Mouse (Mus musculus) left cerebral cortex, adult 18-20 months (tissue): ENCODE results near the gene Tbx10. TPM values are rescaled to one million over a fixed set of nuclear protein-coding genes. Genes with fewer than 3 reads are reported as not detected.
A peak's percentile ranks its signal among the peaks of the same experiment; 100 is the strongest.
"Not testable (repeated sequence)": the region's sequence is repeated elsewhere in the genome, so short reads cannot be mapped to it uniquely, and the experiment has no call there.

Experiments
- DNase-seq, 2 experiments: peaks; one replicate each; pipeline ENCODE4 v3.0.0; 2021 to 2022; ENCODE audit warnings: low spot score in 2 of 2, mixed read lengths in 1 of 2
- long read RNA-seq, 2 experiments: library from polyadenylated mRNA; stranded (forward); transcript quantifications; one replicate each; pipeline ENCODE4 v2.0.0; 2021
- total RNA-seq, 2 experiments: library from RNA; stranded (reverse); gene quantifications; 2 replicates each; pipeline ENCODE4 v1.2.3; 2021

Gene Tbx10
- total RNA-seq = not detected
- long read RNA-seq, experiment 1 = 0 reads
- long read RNA-seq, experiment 2 = 0 reads

DNA sequence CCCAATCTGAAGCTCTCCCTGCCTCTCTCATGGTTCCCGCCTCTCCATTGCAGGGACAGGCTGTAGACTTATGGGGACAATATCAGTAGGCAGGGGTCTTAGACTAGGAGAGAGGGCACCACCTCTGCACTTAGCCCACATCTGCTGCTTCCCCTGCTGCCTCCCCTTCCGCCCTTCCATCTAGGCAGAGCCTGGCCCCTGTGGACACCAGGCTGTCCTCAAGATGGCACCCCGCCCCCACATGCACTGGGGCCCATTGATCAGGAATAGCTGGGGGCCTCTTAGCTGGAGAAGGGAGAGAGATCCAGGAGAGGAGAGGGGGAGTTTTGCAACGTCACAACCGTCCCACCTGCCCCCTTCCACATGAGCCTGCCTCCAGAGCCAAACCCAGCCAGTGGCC, at the start of gene Tbx10:
TSS of gene Tbx10 (plus strand) at position 337 of the 400 bp plus-strand sequence.
- DNase-seq = no peak

DNA sequence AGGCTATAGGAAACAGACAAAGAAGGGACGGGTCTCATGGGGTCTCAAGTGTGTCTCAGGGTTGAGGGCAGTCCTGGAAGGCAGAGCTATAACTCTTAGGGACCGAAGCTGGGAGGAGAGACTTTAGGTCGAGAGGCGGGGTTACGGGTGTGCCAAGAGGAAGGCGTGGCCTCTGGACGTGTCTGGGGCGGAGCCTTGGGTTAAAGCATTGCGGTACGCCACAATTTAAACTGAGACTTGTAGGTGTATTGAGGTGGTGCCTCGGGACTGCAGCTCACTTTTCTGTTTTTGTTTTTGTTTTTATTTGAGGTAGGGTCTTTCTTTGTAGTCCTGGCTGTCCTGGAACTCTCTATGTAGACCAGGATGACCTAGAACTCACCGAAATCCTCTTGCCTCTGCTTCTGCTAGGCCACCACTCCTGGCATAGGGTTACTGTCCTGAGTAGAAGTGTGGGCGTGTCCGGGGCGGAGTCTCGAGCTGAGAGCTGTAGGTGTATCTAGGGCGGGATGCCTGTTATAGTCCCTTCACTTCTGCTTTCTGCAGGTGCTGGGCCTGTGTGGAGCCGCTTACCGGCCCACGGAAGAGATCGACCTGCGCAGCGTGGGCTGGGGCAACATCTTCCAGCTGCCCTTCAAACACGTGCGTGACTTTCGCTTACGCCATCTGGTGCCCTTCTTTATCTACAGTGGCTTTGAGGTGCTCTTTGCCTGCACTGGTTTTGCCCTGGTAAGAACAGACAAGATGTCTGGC, 49.4 kb upstream of the Tbx10 start:
- DNase-seq = no peak

DNA sequence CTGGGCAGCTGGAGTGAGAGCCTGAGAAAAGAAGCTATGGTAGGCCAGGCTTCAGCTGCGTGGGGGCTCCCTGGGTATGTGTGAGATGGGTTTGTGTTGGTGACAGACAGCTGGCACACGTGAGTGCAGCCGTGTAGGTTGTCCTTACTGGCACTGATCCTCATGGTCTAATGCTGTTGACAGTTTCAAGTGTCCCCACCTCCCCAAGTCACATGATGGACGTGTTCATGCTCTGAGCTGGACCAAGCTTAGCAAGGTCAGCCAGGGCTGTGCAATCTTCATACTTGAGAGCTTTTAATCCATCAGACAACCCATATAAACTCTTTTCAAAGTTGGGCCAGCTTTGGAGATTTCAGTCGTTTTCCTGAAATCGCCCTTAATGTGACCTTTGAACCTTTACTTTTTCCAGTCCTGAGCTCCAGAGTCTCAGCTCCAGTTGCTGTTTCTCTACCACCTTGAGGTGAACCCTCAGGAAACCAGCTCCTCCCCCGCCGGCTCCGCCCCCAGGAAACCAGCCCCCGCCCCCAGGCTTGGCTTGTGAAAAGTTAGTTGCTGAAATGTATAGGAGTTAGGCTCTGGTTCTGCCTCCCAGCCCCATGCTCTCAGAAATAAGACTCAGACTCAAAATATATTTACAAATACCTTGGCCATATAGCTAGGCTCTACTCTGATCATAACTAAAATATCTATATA, 46.5 kb upstream of the Tbx10 start:
- DNase-seq = no peak

DNA sequence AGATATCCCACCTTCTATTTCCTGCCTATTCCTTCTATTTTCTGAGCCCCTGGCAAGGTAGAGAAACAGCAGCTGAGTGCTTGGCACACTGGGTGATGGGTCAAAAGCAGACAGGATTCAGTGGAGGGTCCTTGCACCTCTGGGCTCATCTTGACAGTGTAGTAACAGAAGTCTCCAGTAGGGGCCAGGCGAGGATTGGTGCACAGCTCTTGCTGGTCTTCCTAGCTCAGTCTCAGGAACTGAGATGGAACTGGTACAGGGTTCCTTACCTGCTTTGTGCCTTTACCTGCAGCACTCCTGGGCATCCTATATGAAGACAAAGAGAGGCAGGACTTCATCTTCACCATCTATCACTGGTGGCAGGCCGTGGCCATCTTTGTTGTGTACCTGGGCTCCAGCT, 45.8 kb upstream of the Tbx10 start:
- peak; percentile 70 to 81 for DNase-seq

DNA sequence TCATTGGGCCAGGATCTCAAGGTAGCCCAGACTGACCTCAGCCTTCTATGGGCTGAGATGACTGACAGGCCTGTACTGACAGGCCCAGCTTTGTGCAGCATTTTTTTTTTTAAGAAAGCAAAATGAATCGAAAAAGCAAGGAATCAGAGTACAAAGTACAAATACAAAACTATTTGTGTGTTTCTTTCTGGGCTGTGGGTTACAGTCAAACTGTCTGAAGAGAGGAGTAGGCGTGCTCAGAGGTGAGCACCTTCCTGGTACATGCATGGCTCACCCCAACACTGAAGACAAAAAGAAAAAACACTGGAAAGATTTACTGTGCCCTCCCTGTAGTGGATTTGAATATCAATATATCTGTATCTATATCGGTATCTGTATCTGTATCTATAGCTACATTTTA, 44.7 kb upstream of the Tbx10 start:
- no peak for DNase-seq

DNA sequence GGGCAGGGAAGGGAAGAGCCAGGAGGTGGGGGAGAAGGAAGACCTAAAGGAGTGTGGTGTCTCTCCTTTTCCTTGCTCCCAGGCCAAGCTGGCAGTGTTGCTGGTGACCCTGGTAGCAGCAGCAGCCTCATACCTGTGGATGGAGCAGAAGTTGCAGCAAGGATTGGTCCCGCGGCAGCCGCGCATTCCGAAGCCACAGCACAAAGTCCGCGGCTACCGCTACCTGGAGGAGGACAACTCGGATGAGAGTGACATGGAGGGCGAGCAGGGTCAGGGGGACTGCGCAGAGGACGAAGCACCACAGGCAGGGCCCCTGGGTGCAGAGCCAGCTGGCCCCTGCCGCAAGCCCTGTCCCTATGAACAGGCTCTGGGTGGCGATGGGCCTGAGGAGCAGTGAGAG, 44.0 kb upstream of the Tbx10 start:
- DNase-seq = no peak

DNA sequence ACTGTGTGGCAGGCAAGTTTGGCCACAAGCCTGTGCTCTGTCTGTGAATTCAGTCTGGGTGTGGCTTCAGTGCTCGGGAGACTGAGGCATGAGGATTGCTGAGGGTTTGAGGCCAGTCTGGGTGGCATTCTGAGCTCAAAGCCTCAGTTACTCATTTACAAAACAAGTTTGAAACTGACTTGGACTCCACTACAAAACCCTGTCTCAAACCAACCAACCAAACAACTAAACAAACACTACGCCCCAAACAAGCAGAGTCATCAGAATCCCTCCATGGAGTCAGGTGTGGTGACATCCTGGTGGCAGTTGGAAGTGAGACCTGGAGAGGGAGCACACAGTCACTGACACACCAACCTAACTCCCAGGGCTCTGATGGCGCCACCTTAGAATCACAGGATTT, 42.2 kb upstream of the Tbx10 start:
- no peak for DNase-seq

DNA sequence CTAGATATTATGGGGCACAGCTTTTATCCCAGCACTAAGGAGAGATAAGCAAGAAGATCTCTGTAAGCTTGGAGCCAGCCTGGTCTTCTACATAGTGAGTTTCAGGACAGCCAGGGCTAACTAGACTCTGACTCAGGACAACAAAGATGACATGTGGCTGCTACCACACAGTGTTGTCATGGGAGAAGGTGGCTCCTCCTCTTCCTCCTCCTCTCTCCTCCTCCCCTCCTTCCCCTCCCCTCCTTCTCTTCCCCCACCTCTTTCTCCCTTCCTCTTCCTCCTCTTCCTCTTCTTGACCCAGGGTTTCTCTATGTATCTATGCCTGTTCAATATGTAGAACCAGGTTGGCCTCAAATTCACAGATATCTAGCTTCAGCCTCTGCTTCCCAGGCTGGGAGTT, 41.1 kb upstream of the Tbx10 start:
- no peak for DNase-seq

DNA sequence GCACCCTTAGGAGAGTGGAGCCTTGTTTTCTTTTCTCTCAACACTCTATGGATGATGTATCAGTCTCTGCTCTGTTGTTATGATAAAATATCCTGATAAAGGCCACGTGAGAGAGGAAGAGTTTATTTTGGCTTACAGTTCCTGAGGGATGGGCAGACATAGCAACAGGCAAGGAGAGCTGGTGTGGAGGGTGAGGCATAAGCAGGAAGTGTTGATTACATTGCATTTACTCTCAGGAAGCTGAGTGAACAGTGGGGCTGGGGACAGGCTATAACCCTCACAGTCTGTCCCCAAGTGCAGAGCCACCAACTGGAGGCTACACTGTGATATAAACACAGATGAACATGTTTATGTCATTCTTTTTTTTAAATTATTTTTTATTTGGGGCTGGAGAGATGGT, 40.5 kb upstream of the Tbx10 start:
- DNase-seq = no peak

DNA sequence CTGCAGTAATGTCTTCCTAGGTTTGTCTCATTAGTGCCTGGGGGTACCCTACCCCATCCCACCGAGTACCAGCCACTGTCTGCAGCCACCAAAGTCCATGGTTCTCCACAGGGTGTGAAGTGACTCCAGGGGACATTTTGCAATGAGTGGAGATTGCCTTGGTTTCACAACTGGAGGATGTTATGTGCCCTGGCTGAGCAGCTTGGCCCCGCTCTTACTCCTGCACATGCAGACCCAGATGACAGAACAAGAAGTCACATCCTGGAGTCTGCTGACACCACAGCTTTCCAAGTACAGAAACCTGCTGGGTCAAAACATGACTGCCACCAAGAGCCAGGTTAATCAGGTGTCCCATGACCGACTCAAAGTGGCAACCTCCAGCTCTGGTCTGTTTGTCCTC, 37.5 kb upstream of the Tbx10 start:
- no peak for DNase-seq

DNA sequence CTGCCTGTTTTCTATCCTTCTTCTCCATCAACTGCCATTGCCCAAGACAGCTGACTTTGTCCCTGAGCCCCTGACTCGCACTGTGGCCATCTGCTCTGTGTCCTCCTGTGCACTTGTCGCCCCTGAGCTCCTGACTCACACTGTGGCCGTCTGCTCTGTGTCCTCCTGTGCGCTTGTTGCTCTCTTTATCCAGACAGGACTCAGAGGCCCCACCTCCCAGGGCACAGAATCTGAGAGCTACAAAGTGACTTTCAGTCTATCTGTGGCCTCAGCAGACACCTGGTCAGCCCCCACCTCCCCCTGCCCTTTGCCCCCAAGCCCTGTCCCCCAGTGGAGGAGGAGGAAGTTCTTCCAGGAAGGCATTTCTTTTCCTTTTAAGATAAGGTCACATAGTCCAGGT, 36.7 kb upstream of the Tbx10 start:
- no peak for DNase-seq

DNA sequence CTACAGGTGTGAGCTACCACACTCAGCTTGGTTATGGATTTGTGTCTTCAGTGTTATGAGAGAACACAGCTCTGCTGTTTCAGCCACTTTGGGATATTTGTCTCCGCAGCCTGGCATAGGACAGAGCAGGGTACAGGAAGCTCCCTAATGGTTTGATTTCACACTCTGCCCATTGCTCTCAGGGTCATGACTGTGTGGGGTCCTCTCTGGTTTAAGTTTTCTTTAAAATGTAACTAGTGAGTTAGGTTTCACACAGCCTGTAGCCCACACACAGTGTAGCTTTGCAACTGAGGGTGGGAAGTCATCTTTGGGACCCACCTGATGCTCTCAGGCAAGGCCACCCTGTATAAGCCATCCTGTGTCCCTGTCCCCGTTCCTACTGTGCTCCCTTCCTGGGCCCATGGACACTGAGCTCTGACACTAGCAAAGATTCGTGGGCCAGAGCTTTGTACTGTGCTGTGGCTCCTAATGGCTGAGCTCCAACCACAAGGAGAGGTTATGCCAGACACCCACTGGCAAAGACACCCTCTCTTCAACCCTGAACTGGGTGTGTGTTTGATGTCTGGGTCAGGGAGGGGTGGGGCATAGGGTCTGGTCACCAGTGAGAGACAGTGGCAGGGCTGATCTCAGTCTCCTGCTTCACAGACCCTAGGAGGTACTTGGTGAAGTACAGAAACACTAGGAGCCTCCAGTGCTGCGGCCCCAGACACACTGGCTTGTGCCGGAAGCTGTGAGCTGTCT, 35.1 kb upstream of the Tbx10 start:
- not testable (repeated sequence) for DNase-seq

DNA sequence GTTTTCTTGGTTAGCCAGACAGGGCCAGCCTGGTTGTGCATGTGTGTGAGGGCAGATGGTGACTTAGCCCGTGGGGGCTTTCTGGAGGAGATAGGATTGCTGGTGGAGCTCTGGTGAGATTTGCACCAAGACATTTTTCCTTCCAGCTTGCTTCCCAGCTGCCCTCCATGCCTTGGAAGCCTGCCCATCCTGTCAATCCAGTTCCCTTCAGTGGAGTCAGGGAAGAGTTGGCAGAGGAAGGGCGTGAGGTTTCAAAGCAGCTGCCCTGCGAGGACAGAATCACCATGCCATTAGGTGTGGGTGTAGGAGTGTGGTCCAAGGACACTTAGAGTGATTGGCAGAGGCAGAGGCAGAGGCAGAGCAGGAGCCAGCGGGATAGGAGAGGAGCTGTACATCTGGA, 34.1 kb upstream of the Tbx10 start, which contains the start of gene Aldh3b3:
TSS of gene Aldh3b3 (plus strand) at position 176 of the 400 bp plus-strand sequence.
- no peak for DNase-seq

DNA sequence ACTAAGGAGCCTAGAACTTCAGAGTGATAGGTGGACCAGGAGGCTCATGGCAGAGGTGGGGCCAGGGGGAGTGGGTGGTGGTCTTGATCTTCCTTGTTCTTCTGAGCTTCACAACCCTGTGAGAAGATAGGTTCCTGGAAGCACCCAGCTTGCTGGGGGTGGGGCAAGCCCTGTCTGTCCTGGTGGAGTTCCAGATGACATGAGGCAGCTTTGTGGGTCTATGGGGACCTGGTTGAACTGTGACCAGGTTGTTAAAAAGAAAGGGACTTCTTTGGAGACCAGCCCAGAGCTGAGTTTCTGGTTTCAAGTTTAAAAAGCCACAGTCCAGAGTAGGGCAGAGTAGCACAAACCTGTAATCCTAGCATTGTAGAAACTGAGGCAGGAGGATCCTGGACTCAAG, 33.5 kb upstream of the Tbx10 start:
- no peak for DNase-seq

DNA sequence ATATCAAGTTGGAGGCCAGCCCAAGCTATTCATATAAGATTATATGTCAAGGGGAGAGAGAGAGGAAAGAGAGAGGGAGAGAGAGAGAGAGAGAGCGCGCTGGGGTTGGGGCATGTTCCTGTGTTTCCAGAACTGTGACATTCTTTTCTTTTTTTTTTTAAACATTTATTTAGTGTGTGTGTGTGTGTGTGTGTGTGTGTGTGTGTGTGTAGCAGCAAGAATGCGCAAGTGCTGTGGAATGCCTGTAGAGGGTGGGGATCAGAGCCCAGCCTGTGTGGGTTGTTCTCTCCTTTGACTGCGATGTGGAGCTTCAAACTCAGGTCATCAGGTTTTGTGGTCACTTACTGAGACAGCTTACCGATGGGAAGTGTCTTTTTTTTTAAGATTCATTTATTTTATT, 32.3 kb upstream of the Tbx10 start:
- DNase-seq = no peak

DNA sequence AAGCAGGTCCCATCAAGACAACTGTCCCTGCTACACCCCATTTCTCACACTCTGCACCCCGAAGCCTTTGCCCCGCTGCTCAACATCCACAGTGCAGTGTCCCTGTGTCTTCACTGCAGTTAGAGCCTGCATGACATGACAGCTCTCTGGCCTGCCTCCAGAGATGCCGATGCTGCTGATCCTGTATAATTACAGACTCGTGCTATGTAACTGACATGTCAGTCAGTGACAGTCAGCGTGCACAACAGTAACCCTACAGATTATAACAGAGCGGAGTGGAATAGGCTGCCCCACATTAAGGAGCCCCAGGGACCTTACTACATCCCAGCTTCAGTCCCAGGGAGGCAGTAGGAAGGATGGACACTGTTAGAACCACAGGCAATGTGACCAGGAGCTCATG, 30.7 kb upstream of the Tbx10 start:
- not testable (repeated sequence) for DNase-seq

DNA sequence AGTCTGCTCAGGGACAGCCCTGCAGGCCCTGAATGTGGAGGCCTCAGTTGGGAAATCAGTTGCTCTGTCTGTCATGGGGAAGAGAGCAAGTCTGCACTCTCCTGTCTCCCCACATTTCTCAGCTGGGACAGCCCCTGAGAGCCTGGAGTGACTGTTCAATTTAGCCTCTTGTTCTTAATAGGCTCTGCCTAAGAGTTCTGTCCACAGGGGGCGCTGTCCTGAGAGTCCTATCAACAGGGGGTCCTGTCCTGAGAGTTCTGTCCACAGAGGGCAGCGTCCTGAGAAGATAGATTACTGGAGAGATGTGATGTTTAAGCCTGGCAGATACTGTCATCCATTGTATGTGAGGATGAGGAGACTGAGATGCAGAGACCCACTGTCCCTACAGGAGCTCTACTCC, 30.1 kb upstream of the Tbx10 start:
- DNase-seq = no peak

DNA sequence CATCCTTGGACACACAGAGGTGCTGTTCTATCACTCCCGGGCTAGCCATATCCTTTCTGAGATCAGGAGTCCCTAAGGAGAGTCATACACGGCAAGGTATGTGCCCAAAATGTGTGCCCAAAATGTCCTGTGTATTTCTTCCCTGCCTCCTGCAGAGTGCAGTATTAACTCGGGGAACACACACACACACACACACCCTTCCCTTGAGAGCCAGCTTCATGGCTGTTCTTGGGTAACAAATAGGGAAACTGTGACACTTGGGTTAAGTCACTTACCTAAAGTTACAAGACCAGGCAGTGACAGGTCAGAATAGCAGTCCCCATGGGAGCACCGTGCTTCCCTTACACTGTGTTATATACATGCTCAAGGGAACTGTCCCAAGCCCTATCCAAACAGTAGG, 28.5 kb upstream of the Tbx10 start:
- no peak for DNase-seq

DNA sequence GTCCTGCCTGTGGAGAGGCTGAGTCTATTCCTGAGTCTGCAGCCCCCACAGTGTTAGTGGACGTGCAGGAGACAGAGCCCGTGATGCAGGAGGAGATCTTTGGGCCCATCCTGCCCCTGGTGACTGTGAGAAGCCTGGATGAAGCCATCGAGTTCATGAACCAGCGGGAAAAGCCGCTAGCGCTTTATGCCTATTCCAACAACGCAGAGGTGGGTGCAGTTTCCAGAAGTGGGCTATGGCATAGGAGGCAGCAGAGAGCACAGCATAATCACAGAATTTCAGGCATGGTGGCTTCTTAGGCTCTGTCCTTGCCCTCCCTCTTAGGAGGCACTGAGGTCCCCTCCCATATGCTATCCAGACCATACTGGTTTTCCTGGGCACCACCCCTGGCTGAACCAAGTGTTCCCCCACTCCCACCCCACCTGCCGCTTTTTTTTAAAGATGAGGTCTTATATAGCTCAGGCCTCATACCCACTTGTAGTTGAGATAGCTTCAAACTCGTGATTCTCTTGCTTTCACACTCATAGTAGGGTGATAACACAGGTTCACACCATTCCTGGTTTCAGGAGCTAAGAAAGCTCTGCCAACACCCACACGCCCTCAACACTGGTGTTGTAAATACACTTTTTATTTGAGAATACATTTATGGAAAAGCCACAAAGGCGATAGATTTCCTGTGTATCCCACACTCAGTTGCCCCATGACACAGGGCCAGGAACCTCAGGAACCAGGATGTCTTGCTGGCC, 26.0 kb upstream of the Tbx10 start:
- DNase-seq = no peak

DNA sequence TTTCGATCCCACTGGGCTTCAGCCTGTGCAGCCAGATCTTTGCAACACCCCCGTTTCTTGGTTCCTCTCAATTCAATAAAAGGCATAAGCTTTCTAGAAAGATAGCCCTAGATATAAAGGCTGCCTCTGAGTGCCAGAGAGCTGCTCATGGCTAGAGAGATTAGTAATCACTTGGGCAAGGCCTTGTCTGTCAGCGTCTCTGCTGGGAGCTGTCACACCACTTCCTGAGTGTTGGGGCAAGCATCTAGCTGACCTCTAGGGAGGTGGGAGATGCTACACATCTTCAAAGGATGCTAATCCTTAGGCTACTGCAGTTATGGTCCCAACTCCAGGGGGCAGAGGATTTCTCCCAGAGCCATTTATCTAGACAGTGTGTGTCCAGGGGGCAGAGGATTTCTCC, 25.3 kb upstream of the Tbx10 start:
- no peak for DNase-seq

DNA sequence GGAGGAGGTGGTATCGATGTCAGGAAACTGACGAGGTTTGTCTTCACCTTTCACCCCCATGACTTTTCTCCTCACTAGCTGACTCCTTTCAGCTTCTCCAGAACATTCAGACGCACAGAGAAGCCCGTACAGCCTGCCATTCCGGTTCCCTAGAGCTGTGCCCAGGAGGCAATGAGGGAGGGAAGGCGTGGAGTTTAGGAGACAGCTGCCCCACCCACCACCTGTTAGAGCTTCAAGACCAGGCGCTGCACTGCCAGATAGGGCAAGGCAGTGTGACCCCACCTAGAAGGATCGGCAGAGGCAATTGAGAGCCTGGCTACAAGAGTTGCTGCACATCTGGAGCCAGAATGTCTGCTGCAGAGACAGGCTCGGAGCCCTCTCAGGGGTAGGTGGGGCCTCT, 20.3 kb upstream of the Tbx10 start, which contains the start of gene Aldh3b2:
TSS of gene Aldh3b2 (plus strand) at position 100 of the 400 bp plus-strand sequence.
- DNase-seq = no peak
